Mouse (Mus musculus) heart, adult 8-10 months (tissue): ENCODE measurements around the gene Tlr9. TPM values are rescaled to one million over a fixed set of nuclear protein-coding genes. Genes with fewer than 3 reads are reported as not detected.

Experiments used
- DNase-seq: peaks from one replicate; pipeline ENCODE4 v3.0.0; 2022; ENCODE audit warnings: low spot score
- total RNA-seq, 4 experiments: library from RNA; stranded (reverse); gene quantifications; 2 replicates each; pipeline ENCODE4 v1.2.4; 2022

Tlr9 gene
- total RNA-seq, 4 experiments from 2014 or later: 0.33 to 0.57 (median 0.42) TPM

- DNase-seq: no peak
These were observed 18.2 kb upstream of the Tlr9 start for GRCm38 (mm10) chr9:106203990-106204851.

- DNase-seq: no peak
These were observed 16.6 kb upstream of the Tlr9 start for GRCm38 (mm10) chr9:106205713-106206290.

GRCm38 (mm10) chr9:106206515-106206914 lies 15.9 kb upstream of the Tlr9 start:
- DNase-seq: peak; percentile 62

GRCm38 (mm10) chr9:106208181-106208580 lies 14.2 kb upstream of the Tlr9 start:
- no peak for DNase-seq

GRCm38 (mm10) chr9:106209954-106210353 lies 12.4 kb upstream of the Tlr9 start:
- DNase-seq: no peak

- DNase-seq: no peak
These were observed 11.4 kb upstream of the Tlr9 start for GRCm38 (mm10) chr9:106210853-106211609.

GRCm38 (mm10) chr9:106211680-106212593 lies 10.5 kb upstream of the Tlr9 start:
- DNase-seq: peak; percentile 70

GRCm38 (mm10) chr9:106212594-106212981 lies 9.8 kb upstream of the Tlr9 start:
- DNase-seq: no peak

- no peak for DNase-seq
These were observed 6.9 kb upstream of the Tlr9 start for GRCm38 (mm10) chr9:106215341-106216125.

GRCm38 (mm10) chr9:106216971-106217370 lies 5.4 kb upstream of the Tlr9 start:
- no peak for DNase-seq

GRCm38 (mm10) chr9:106220894-106221523 lies 1.4 kb upstream of the Tlr9 start:
- no peak for DNase-seq

GRCm38 (mm10) chr9:106222994-106223393 lies 596 bp downstream of the Tlr9 start:
- DNase-seq: no peak

- DNase-seq: no peak
These were observed 3.2 kb downstream of the Tlr9 start for GRCm38 (mm10) chr9:106225469-106226150.

- DNase-seq: no peak
These were observed 3.8 kb downstream of the Tlr9 start for GRCm38 (mm10) chr9:106226151-106226682.

- DNase-seq: no peak
These were observed 5.5 kb downstream of the Tlr9 start for GRCm38 (mm10) chr9:106227790-106228429.

GRCm38 (mm10) chr9:106230051-106230733 lies 7.8 kb downstream of the Tlr9 start:
- DNase-seq: no peak

- no peak for DNase-seq
These were observed 8.3 kb downstream of the Tlr9 start for GRCm38 (mm10) chr9:106230734-106231106.

- no peak for DNase-seq
These were observed 8.8 kb downstream of the Tlr9 start for GRCm38 (mm10) chr9:106231220-106231619.
